Mouse (Mus musculus) large intestine, adult 2 months (tissue): ENCODE measurements around the gene Acmsd. TPM values are rescaled to one million over a fixed set of nuclear protein-coding genes. Genes with fewer than 3 reads are reported as not detected.

Source experiments
- polyA plus RNA-seq: library from polyadenylated mRNA; depleted of rRNA; stranded (reverse); fragments of >200 nt; gene quantifications from 2 replicates; pipeline ENCODE4 v1.2.3, GENCODE M21; 2012; rRNA removed

Gene Acmsd
- polyA plus RNA-seq, 1 experiment = not detected

Other genes starting within 250 kb of the Acmsd start
- 0.25 and 0.74 TPM in 2 replicates for gene Tmem163, start 49.9 kb upstream of the Acmsd start, polyA plus RNA-seq
- 8.4 and 21.3 TPM in 2 replicates for gene Ccnt2, start 44.8 kb downstream of the Acmsd start, polyA plus RNA-seq
- gene Map3k19, start 125.6 kb downstream of the Acmsd start, polyA plus RNA-seq = 0.06 and 0.08 TPM in 2 replicates
- 14.6 and 15.9 TPM in 2 replicates for gene Rab3gap1, start 139.4 kb downstream of the Acmsd start, polyA plus RNA-seq